Mouse (Mus musculus) intestine, embryonic 16.5 days (tissue): Measurements from ENCODE around the gene Slc27a4. TPM values are rescaled to one million over a fixed set of nuclear protein-coding genes. Genes with fewer than 3 reads are reported as not detected.
A peak's percentile ranks its signal among the peaks of the same experiment; 100 is the strongest.

Experiments used
- ATAC-seq: fragments of 200-750 bp; cut with Nextera tagmentation; 2 replicates; pipeline ENCODE4 v1.8.0; 2017; ENCODE audit warnings: moderate TSS enrichment, moderate library complexity
- H3K27ac ChIP-seq: fragments of 300-500 bp; sonication (generic); 2 replicates; pipeline ENCODE4 v1.5.1; 2014; ENCODE audit warnings: mild to moderate bottlenecking, low read length
- H3K27me3 ChIP-seq: fragments of 300-500 bp; sonication (generic); replicated peaks from 2 replicates; pipeline ENCODE4 v1.6.1; 2014; ENCODE audit warnings: low read length, control low read depth, mixed read lengths; ENCODE audit not compliant: control insufficient read depth, insufficient read depth
- H3K36me3 ChIP-seq: fragments of 300-500 bp; sonication (generic); 2 replicates; pipeline ENCODE4 v1.6.1; 2014; ENCODE audit warnings: low read length, control low read depth; ENCODE audit not compliant: control insufficient read depth, insufficient read depth
- H3K4me1 ChIP-seq: fragments of 300-500 bp; sonication (generic); 2 replicates; pipeline ENCODE4 v1.6.1; 2014; ENCODE audit warnings: low read length, control low read depth, mixed read lengths; ENCODE audit not compliant: control insufficient read depth, insufficient read depth
- H3K4me2 ChIP-seq: fragments of 300-500 bp; sonication (generic); 2 replicates; pipeline ENCODE4 v1.6.1; 2014; ENCODE audit warnings: low read depth, low read length, control low read depth
- H3K4me3 ChIP-seq: fragments of 300-500 bp; sonication (generic); 2 replicates; pipeline ENCODE4 v1.5.1; 2014; ENCODE audit warnings: mild to moderate bottlenecking, low read length
- H3K9ac ChIP-seq: fragments of 300-500 bp; sonication (generic); 2 replicates; pipeline ENCODE4 v1.6.1; 2014; ENCODE audit warnings: low read depth, low read length
- H3K9me3 ChIP-seq: fragments of 300-500 bp; sonication (generic); 2 replicates; pipeline ENCODE4 v1.6.1; 2016; ENCODE audit warnings: low read length, control low read depth; ENCODE audit not compliant: control insufficient read depth
- WGBS: fragments of 180-500 bp; shearing (Covaris S2); extraction: QIAGEN DNeasy Blood & Tissue Kit; methylation state at CpG from one replicate; pipeline ENCODE4 v1.1.7; 2014; 5-methylcytosine and 5-hydroxymethylcytosine counted together
- polyA plus RNA-seq: library from polyadenylated mRNA; unstranded; fragments of >200 nt; fragmentation: Nextera tagmentation; extraction: Ambion mirVana; gene quantifications from 2 replicates; pipeline ENCODE4 v1.2.1, GENCODE M21; 2015

Slc27a4 gene
- polyA plus RNA-seq, 1 experiment from 2014 or later, result 43.0 TPM

DNA sequence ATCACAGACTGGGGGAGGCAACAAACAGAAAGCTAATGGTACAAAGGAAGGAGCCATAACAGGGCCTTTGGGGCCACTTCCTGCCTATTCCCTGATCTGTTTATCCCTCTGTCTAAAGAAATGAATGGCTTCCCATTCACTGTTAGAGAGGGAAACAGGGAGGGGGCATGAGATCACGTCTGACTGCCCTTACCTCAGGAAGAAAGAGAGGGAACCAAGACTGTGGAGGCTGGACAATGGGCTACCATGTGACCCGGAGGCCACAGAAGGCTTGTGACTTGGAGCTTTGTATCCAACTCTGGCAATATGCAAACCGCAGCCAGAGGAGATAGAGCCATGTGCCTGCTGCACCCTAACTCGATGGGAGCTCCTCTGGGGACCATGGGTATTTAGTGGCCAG lies 18.1 kb upstream of the Slc27a4 start:
- no peak overlapping the region for H3K9ac ChIP-seq
- no peak overlapping the region for H3K4me2 ChIP-seq
- no peak overlapping the region for H3K4me3 ChIP-seq
- H3K27ac ChIP-seq, result no peak overlapping the region
- 77% methylated on average over 4 of the region's 4 CpGs for WGBS
- H3K9me3 ChIP-seq, result peaks cover 7% of the 10 kb centered on the region
- no peak for ATAC-seq
- H3K27me3 ChIP-seq, result no peaks in the 10 kb centered on the region
- H3K36me3 ChIP-seq, result peaks cover 33% of the 10 kb centered on the region
- peaks cover 13% of the 10 kb centered on the region for H3K4me1 ChIP-seq

DNA sequence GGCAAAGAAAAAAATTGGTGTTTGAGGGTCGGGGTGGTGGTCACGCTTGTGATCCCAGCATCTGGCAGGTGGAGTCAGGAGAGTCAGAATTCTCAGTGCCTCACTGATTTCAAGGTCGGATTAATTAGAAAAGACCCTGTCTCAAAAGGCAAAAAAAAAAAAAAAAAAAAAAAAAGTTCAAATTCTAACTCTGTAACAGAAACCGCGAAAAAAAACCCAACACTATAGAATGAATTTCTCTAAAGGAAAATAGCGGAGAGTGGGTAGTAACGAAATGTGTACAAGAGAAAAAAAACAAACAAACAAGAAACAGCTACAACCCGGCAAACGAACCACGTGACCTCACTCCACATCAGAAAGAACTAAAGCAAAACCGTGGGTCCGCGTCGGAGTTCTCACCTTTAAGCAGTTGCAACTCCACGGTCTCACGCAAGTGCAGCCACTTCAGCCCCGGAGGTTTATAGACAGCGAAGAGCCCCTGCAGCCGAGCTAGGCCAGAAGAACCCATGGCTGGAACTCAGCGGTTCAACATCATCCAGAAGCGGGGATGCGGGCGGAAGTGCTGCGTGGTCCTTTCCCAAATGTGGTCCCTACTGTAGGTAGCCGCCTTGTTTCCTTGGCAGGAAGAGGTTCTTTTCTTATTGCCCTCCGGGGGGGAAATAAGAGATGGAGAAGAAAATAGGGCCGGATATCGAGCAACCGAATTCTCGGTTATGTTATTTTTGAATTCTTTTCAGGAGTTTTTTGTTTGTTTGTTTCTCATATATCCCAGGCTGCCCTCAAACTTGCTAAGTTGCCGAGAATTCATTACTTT lies 15.1 kb upstream of the Slc27a4 start, which contains the start of gene Coq4:
Gene Coq4, plus strand, starts transcription at position 390 of the 814 bp plus-strand sequence.
- Histone ChIP-seq H3K9me3 (no peaks in the 10 kb centered on the region), H3K36me3 (peaks cover 25% of the 10 kb centered on the region), H3K4me2 (peak within 1 kb of the TSS; percentile 87), H3K27me3 (no peaks in the 10 kb centered on the region), H3K27ac (peak within 1 kb of the TSS; percentile 84), H3K4me1 (peaks cover 13% of the 10 kb centered on the region), H3K4me3 (peak within 1 kb of the TSS; percentile 85), H3K9ac (peak within 1 kb of the TSS; percentile 82)
- 1% methylated on average over 31 of the region's 31 CpGs for WGBS
- peak; percentile 83 for ATAC-seq

DNA sequence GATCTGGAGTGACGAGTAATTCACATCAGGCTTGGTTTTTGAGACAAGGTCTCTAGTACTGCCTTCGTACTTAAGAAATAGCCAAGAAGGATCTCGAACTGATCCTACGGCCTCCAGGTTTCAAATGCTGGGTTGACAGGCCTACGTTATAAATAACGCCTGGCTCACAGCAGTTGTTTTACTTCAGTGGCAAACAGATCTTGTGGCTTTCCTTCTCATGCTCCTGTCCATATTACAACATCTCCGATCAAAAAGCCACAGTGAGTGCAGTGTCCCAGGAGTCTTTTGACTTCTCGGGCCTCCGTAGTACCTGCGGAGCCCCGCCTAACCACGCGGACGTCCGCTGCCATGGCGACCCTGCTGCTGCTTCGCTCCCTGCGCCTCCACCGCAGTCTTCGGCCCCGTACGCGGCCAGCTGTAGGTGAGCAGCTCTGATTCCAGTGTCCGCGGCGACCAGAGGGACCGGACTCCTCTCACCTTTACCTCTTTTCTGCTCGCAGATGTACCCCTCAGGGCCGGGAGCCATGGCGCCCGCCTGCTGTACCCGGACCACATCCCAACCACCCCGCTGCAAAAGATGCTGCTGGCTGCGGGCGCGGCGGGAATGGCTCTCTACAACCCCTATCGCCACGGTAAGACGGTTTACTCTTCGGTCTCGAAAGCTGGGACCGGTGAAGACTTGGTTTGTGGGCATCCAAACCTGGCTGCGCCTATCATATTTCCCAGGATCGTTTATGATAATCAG lies 14.3 kb upstream of the Slc27a4 start, which contains the start of gene Trub2:
Gene Trub2, minus strand, starts transcription at position 566 of the 745 bp plus-strand sequence.
- WGBS, result under 1% methylated on average over 45 of the region's 45 CpGs
- peak within 1 kb of the TSS; percentile 87 for H3K4me2 ChIP-seq
- peak within 1 kb of the TSS; percentile 84 for H3K27ac ChIP-seq
- no peaks in the 10 kb centered on the region for H3K27me3 ChIP-seq
- H3K9ac ChIP-seq, result peak within 1 kb of the TSS; percentile 82
- peaks cover 13% of the 10 kb centered on the region for H3K4me1 ChIP-seq
- peak within 1 kb of the TSS; percentile 85 for H3K4me3 ChIP-seq
- H3K9me3 ChIP-seq, result no peaks in the 10 kb centered on the region
- H3K36me3 ChIP-seq, result peaks cover 17% of the 10 kb centered on the region
- ATAC-seq, result peak; percentile 84

DNA sequence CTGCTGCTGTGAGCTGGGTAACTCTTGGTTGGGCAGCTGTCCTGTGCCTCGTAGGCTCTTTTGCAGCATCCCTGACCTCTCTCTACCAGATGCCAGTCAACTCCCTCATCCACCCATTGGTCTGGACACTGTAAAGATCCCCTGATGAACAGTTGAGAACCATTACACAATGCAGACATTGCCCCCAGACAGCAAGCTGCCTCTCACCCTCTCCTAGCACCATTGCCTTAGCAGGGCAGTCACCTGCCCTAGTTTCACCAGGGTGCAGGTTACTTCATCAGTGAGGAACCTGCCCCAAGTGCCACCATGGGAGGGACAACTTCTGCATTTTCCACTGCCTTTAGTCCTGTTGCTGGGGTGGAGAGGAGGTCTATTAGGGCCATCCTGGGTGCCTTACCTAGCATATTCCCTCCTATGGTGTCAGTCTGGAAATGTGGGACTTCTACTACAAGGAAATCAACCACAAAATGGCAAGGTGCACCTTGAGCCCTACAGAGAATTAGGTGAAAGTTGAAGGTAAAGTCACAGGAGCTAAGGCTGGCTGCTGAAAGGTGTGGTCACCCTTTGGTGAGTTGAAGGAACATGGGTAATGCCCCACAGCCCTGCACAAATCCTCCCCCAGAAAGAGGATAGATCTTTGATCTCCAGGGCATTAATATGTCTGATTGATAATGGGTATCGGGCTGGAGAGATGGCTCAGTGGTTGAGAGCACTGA lies 9.5 kb upstream of the Slc27a4 start:
- H3K4me1 ChIP-seq, result peaks cover 6% of the 10 kb centered on the region
- H3K36me3 ChIP-seq, result peaks cover 3% of the 10 kb centered on the region; the same call in 1 of the 2 replicates
- no peaks in the 10 kb centered on the region for H3K27me3 ChIP-seq
- peak; percentile 69 for ATAC-seq
- H3K9me3 ChIP-seq, result no peaks in the 10 kb centered on the region
- peak overlapping the region; percentile 75 for H3K27ac ChIP-seq
- no peak overlapping the region for H3K4me2 ChIP-seq
- H3K4me3 ChIP-seq, result no peak overlapping the region
- no peak overlapping the region for H3K9ac ChIP-seq
- 84% methylated on average over 2 of the region's 2 CpGs for WGBS

DNA sequence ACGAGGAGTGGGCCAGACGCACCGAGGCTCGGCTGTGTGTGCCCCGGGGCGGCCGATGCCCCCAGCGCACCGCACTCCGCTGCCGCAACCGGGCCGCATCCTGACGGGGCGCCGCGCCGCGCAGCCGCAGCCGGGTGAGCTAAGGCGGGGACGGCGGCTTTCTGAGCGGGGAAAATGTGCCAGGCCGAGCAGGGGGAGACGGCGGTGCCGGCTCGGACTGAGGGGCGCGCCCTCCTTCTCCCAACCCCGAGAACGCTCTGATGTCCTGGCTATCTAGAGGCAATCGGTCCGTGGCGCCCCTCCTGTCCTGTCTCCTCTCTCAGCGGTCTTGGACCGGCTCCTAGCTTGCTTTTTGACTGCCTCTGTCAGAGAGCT lies 380 bp downstream of the Slc27a4 start:
- no peak; the same call in 1 of the 2 replicates for ATAC-seq
- peak overlapping the region; percentile 85 for H3K4me2 ChIP-seq
- WGBS, result 0% methylated on average over 39 of the region's 39 CpGs

DNA sequence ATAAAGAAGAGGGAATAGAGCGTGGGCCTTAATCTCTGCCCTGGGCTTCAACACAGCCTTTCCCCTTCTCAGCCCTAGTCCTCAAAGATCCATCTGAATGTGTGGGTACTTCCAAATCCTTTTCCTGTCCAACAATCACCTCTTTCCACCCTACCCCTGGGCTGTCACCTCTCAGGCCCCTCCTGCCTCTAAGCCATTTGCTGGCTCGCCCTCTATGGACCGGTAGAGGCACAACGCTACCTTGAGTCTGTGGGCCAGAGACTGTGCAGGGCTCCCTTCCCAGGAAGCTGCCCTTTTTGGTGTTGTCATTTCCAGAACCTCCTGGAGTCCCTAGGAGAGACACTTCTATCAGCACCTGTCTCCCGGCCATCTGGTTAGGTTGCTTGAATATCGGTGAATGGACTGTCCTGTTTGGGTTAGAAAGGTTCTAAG lies 982 bp downstream of the Slc27a4 start:
- H3K27ac ChIP-seq, result peak overlapping the region; percentile 82
- no peaks in the 10 kb centered on the region for H3K27me3 ChIP-seq
- peak overlapping the region; percentile 91 for H3K9ac ChIP-seq
- H3K4me1 ChIP-seq, result peaks cover 12% of the 10 kb centered on the region
- H3K4me2 ChIP-seq, result peak overlapping the region; percentile 85
- H3K36me3 ChIP-seq, result peaks cover 11% of the 10 kb centered on the region
- H3K4me3 ChIP-seq, result peak overlapping the region; percentile 89
- peak; percentile 36; the same call in 1 of the 2 replicates for ATAC-seq
- H3K9me3 ChIP-seq, result no peaks in the 10 kb centered on the region
- WGBS, result 16% methylated on average over 6 of the region's 6 CpGs

More for the DNA sequence above, 380 bp downstream of the Slc27a4 start:
- peaks cover 12% of the 10 kb centered on the region for H3K4me1 ChIP-seq
- H3K9ac ChIP-seq, result peak overlapping the region; percentile 91
- no peaks in the 10 kb centered on the region for H3K9me3 ChIP-seq
- H3K36me3 ChIP-seq, result peaks cover 11% of the 10 kb centered on the region
- no peaks in the 10 kb centered on the region for H3K27me3 ChIP-seq
- H3K4me3 ChIP-seq, result peak overlapping the region; percentile 89
- H3K27ac ChIP-seq, result peak overlapping the region; percentile 82

DNA sequence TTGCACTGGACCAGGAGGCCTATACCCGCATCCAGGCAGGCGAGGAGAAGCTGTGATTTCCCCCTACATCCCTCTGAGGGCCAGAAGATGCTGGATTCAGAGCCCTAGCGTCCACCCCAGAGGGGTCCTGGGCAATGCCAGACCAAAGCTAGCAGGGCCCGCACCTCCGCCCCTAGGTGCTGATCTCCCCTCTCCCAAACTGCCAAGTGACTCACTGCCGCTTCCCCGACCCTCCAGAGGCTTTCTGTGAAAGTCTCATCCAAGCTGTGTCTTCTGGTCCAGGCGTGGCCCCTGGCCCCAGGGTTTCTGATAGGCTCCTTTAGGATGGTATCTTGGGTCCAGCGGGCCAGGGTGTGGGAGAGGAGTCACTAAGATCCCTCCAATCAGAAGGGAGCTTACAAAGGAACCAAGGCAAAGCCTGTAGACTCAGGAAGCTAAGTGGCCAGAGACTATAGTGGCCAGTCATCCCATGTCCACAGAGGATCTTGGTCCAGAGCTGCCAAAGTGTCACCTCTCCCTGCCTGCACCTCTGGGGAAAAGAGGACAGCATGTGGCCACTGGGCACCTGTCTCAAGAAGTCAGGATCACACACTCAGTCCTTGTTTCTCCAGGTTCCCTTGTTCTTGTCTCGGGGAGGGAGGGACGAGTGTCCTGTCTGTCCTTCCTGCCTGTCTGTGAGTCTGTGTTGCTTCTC lies 13.4 kb downstream of the Slc27a4 start:
- no peak for ATAC-seq
- no peaks in the 10 kb centered on the region for H3K9me3 ChIP-seq
- no peaks in the 10 kb centered on the region for H3K27me3 ChIP-seq
- H3K27ac ChIP-seq, result 0 out of 2 replicates have a peak overlapping the region, but pooled peaks have one; percentile 13
- WGBS, result 86% methylated on average over 11 of the region's 11 CpGs
- H3K4me1 ChIP-seq, result peaks cover 13% of the 10 kb centered on the region
- no peak overlapping the region for H3K4me3 ChIP-seq
- no peak overlapping the region for H3K4me2 ChIP-seq
- H3K36me3 ChIP-seq, result peaks cover 7% of the 10 kb centered on the region
- no peak overlapping the region for H3K9ac ChIP-seq

DNA sequence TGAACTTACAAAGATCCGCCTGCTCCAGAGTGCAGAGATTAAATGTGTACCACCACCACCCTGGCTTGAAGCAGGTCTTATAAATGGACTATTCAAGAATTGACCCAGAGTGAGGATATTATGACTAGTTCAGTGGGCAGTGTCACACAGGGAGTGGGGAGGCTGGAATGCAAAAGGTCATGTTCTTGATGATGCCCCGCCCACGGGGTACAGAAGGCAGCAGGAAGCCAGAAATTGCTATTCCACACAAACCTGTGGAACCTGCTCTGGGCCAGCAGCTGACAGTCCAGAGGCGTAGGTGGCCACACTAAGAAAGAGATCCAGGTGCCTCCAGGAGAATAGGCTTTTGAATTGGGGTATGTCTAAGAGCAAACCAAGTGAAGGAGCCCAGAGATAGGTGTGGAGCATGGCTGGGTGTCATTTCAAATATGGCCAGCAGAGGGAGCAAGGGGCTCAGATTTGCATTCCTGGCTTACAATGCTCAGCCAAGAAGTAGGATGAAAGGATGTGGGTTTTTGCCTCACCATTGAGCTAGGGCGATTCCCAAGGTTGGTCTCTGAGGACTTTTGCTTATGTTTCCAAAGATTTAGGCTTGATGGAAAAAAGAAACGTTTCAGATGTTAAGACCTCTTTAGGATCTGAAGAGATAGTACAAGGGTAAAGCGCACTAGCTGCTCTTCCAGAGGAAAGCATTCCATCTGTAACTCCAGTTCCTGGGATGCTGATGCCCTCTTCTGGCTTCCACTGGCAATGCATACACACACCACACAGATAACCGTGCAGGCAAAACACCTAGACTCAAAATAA lies 15.2 kb downstream of the Slc27a4 start:
- H3K9me3 ChIP-seq, result no peaks in the 10 kb centered on the region
- 30% methylated on average over 8 of the region's 8 CpGs for WGBS
- ATAC-seq, result peak; percentile 44
- no peak overlapping the region for H3K4me3 ChIP-seq
- H3K27me3 ChIP-seq, result no peaks in the 10 kb centered on the region
- H3K27ac ChIP-seq, result peak overlapping the region; percentile 60
- H3K4me2 ChIP-seq, result peak overlapping the region; percentile 36; the same call in 1 of the 2 replicates
- no peaks in the 10 kb centered on the region for H3K36me3 ChIP-seq
- no peak overlapping the region for H3K9ac ChIP-seq
- peaks cover 13% of the 10 kb centered on the region for H3K4me1 ChIP-seq
